Mouse (Mus musculus): ENCODE results near the gene Emc10. TPM values are rescaled to one million over a fixed set of nuclear protein-coding genes. Genes with fewer than 3 reads are reported as not detected.

Emc10 gene
- total RNA-seq, 2 experiments from 2014 or later = 157 to 169 TPM

DNA sequence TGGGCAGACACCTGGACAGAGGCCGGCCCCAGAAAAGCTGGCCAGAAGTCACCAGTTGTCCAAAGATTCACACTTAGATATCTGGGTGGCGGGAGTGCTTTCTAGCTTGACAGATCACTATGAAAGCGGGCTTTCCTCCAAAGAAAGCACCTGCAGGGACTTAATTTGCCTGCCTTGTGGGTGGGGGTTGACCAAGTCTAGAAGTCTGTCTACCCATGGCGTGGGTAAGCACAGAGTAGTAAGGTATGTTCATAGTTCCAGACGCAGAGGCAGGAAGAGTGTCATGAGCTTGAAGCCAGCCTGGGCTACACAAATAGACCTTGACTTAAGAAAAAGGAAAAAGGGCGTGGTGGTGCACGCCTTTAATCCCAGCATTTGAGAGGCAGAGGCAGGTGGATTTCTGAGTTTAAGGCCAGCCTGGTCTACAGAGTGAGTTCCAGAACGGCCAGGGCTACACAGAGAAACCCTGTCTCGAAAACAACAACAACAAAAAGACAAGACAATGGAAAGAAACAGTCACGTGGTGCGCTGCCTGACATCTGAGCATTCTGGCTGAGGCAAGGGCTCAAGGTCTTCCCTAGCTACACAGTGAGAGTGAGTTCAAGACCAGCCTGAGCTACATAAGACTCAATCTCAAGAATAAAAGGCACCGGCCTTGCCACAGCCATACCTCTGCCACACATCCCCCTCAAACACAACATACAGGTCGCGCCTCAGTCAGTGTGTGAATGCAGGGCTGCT lies 30.3 kb upstream of the Emc10 start:
- no peak for DNase-seq (ENCODE audit: low spot score in 2 of 2)

DNA sequence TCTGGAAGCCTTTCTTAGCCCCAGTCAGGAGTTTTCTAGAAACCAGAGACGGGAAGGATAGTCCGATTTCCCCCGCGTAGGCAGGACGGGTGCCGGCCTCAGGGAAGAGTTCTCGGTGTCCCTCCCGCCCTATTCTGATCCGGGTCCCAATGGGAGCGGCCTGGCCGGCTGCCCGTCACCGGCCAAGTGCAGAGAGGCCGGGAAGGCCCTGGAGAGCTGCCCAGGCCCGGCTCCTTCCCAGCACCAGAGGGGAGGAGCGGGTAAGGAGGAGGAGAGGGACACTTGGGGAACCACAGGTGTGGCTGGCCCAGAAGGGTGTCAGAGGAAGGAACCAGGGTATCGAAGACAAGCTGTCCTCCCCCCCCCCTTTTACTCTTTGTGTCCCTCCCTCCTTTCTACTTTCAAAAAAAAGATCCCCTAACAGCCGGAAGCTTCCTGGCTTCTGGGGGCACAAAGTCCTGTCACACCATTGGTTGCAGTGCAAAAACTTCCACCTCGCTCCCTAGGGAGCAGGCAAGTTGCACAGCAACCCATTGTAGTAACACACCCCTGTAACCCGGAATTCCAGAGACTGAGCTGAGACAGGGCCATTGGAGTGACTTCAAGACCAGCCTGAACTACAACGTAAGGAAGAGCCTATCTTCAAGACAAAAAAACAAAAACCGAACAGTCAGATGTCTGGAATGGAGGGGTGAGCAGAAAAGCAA lies 28.9 kb upstream of the Emc10 start:
- DNase-seq (ENCODE audit: low spot score in 2 of 2) = peak; percentile 44 to 67

DNA sequence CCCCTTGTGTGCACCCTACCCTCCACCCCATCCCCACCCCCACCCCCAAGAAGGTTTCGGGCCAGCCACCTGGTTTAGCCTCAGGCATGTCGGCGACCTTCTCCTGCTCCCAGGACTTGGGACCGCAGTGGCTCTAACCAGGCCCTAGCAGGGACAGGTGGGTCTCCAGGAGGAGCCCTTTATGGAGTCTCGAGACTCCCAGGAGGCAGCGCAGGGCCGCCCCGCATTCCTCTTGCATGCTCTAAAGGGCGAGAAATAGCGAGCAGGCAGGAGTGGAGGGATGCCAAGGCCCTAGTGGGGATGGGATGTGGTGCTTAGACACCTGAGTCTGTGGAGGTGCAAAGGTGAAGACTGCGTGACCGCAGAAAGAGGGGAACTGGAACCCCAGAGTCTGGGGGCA lies 28.2 kb upstream of the Emc10 start, which contains the start of gene Mybpc2:
TSS of gene Mybpc2 (minus strand) at position 155 of the 400 bp plus-strand sequence.
- DNase-seq (ENCODE audit: low spot score in 2 of 2) = no peak

DNA sequence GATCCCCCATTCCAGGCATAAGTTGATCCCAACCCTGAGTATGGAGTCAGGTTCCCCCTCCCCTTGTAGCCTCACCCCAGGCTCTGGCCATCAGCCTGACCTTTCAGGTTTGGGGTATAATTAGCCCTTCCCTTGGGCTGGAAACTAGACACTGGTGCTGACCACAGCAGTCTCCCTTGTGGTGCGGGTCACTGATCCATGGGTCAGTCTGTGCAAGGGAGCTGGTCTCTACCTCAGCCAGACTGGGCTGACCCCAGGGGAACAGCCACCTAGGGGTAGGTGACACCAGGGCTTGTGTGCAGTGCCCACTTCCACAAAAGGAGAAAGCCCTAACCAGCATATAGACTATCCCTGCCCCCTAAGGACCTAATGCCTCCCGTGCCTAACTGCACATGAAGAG lies 26.7 kb upstream of the Emc10 start:
- DNase-seq (ENCODE audit: low spot score in 2 of 2) = no peak

DNA sequence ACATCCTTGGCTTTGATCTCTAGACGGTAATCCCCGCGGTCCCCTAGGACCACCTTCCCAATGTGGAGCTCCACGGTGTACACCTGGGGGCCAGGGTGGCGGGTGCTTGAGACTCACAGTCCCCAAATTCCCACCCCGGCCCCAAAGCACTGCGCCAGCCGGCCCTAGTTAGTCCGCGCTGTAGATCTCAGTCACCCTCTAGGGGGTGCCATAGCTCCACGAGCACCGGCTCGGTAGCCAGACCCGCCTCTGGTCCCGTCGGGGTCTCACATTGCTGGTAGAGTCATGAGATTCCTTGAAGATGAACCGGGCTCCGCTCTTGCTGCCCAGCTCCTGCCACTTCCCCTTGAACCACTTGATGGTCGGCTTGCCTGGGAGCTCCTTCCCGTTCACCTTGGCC lies 25.4 kb upstream of the Emc10 start:
- DNase-seq (ENCODE audit: low spot score in 2 of 2) = peak; percentile 65 to 77

DNA sequence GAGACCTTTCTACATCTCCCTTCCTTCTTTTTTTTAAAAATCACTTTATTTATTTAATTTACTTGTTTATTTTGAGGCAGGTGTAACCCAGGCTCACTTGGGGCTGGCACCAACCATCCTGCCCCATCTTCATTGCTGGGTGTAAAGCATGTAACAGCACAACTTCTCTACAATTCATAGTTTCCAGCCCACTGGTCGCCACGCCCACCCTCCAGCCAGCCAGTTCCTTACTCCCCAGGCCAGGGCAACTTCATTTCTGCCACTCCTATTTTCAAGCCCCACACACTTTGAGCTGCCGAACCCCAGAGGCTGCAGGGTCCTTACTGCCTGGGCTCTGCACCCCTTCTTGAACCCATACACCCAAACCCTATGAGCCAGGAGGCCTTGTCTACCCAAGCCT lies 24.7 kb upstream of the Emc10 start:
- no peak for DNase-seq (ENCODE audit: low spot score in 2 of 2)

DNA sequence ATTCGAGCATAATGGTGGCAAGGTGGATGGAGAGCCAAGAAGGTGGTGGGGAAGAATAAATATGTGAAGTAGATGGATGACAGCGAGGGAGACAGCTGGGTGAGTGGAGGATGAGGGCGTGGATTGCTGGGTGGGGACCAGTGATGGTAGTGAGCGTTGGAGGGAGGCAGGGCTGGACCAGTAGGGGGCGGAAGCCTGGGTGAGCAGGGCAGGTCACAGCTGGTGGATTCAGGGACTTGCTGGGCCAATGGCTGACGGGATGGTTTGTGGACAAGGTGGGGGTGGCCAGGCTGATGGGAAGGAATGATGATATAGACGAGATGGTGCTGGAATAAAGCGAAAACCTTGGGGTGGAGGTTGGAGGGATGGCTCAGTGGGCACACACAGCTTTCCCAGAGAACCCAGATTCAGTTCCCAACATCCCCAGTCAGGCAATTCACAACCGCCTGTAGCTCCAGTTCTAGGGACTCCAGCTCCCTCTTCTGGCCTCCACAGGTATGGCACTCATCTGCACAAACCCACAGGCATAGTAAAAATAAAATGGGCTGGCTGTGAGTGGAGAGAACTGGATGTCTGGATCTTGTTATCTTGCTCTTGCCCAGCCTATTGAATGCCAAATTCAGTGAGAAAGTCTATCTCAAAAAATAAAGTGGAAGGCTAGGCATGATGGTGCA lies 23.0 kb upstream of the Emc10 start:
- DNase-seq (ENCODE audit: low spot score in 2 of 2) = no peak

DNA sequence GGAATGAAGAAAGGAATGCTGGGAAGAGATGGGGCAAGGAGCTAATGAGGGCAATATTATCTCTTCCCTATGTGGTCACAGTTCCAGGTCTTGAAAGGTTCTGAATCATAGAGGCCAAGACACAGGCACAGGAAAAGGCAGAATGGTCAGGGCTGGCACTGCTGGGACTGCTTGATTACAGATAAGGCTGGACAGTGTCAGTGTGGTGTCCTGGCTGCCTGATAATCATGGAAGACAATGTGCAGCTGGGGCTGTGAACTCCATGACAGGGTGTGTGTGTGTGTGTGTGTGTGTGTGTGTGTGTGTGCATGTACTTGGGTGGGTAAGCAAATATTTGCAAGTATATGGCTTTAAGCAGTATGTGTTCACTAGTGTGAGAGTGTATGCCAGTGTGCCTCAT lies 11.2 kb upstream of the Emc10 start:
- no peak for DNase-seq (ENCODE audit: low spot score in 2 of 2)

DNA sequence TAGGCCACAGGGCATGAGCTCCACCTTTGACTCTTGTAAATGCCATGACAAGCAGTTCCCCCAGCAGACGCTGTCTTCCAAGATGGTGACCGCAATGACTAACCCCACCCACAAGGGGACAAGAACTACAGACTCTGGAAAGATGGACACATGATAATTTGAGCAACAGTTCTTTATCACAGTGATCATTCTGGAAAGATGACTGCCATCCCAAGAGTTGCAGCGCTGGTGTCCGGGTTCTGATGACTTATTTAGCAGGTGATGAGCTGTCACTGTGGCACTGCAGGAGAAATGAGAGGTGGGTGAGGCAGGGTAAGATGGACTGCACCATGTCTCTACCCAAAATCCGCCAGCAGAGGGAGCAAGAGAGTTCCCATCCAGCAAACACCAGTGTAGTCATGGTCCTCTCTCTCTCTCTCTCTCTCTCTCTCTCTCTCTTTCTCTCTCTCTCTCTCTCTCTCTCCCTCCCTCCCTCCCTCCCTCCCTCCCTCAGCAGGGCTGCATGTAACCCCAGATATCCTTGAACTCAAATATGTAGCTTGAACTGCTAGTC lies 5.3 kb upstream of the Emc10 start:
- DNase-seq (ENCODE audit: low spot score in 2 of 2) = peak; percentile 83 to 85

DNA sequence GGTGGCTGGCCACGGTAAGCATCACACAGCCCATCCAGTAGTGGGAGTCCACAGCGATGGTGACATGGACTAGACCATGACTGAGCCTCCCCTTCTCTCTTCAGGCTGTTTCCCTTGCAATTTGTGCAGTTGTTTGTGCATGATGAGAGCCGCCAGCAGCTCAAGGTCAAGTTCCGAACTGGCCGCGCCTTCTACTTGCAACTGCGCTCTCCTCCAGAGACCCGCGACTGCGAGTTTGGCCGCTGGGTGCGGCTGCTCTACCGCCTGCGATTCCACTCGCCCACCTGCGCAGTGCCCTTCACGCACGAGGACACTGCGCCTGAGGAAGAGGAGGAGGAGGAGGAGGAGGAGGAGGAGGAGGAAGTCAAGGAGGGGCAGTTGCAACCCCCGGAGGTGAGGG lies 3.7 kb upstream of the Emc10 start:
- DNase-seq (ENCODE audit: low spot score in 2 of 2) = no peak

DNA sequence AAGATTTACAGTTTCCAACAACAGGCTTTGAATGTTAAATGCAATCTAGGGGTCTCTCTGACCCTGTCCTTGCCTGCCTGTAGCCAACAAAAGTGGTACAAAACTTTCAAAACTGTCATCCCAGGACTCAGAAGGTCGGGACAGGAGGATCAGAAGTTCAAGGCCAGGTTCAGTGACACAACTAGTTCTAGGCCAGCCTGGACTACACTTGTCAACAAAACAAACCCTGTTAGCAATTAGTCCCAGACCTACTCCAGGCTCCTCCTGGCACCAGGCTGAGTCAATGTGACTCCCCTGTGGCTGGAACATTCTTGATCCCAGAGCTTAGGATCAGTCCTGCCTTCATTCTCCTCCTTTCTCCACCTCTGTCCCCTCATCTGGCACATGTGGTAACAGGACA lies 2.6 kb upstream of the Emc10 start:
- DNase-seq (ENCODE audit: low spot score in 2 of 2) = no peak

DNA sequence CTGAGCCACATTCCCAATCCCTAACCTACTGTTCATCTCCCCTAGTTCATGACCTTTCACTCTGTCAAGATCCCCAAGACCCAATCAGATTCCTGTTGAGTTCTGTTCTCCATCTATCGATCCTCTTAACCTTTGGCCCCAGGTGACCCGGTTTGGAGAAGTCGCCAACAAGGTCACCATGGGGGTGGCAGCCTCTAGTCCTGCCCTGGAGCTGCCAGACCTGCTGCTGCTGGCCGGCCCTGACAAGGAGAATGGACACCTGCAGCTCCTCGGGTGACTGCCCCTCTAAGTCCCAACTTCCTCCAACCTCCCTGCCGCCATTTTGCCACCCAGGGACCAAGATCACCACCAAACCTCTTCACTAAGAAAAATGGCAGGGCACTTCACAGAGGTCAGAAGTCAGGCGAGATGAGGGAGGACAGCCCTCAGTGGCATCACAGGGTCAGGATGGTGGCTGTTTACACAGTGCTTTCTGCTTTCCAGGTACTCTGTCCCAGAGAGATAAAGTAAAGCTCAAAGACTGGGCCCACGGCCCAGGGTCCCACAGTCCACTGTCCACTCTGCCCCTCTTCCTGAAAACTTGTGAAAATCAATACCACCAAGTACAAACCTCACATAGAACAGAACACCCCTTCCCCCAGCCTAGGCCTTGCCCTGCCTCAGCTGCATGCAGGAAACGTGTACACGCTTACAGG lies 1.2 kb upstream of the Emc10 start:
- DNase-seq (ENCODE audit: low spot score in 2 of 2) = no peak

DNA sequence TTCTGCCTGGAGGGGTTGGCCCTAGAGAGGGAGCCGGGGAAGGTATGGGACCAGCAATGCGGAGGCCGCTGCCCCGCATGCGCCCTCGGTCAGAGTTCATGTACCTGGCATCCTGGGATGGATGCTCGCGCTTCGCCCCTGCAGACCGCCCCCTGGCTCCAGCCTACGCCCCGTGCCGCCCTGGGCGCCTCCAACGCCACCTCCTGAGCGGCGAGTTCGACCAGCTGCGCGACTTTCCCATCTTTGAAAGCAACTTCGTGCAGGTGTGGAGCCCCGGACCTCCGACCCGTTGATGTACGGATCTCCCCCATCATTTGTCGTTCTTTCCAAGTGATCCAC lies 411 bp upstream of the Emc10 start:
- no peak for DNase-seq (ENCODE audit: low spot score in 2 of 2)

DNA sequence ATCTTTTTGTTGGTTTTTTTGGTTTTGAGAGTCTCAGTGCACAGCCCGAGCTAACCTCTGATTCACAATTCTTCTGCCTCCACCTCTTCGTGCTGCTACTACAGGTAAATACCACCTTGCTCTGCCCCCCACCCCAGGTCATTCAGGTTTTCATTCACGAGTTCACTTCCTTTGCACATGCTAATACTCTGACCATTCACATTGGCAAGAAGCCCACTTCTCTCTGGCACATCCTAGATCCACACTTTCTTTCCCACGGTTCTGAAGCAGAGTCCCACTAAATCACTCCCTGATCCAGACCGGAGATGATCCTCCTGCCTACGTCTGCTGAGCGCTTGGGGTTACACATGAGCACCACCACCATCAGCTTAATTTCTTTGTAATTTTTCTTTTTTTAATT lies 1.2 kb downstream of the Emc10 start:
- no peak for DNase-seq (ENCODE audit: low spot score in 2 of 2)

DNA sequence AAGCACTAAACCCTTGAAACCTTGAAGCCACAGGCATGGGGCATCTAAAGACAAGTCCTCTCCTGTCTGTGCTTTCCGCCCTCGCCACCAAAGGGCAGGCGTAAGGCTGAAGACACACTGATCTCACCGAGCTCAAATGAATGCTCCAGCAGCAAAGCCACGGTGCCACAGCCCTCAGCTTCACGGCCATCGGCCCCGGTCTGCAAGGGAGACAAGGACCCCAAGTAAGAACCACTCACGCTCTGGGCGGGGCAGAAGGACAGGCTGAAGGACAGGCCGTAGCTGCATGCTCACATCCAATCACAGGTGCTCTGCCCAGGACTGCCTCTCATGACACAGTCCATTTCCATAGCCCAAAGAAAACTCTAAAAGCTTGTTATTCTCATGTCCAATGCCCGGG lies 1.6 kb downstream of the Emc10 start:
- no peak for DNase-seq (ENCODE audit: low spot score in 2 of 2)

DNA sequence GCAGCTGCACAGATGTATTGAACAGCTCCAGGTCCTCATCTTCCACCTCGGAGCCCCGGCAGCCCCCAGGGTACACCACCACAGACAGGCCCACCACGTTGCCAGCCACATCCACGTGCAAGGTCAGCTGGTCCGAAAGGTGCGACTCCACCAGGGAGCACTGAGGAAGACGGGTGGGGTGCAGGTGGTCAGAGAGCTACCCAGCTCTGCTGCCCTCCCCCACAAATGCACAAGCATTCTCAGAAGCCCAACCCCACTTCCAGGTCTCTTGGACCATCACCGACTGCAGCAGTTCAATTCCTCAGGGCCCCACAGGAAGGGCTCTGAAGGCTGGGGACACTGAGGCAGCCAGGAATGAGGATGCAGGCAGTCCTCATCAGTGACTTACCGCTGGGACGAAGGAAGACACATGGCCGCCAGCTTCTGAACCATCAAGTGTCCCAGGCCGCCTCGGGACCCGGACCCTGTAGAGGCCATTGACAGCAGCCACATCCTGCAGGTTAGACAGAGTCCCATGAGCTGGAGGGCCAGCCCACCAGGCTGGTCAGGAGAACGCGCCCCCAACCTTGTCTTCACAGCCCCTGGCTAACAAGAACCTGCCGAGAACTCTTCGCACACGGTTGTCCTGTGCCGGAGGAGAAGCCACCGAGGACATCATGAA lies 4.0 kb downstream of the Emc10 start:
- DNase-seq (ENCODE audit: low spot score in 2 of 2) = no peak

DNA sequence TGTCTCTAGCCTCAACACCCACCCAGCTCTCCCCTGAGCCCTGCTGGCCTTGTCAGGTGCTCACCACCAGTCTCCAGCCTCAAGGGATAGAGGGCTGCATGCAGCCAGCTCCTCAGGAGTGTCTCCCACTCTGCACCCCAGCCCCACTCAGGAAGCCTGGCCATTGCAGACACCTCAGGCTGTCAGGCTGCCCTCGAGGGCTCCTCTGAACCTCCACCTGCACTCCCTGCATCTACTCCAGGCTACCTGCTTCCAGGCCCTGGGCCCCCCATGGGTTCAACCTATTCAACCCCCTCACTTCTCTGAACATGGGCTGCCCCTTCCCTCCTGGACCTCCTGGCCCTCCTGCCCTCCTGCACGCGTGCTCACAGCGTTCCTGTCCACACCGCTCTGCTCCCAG lies 4.9 kb downstream of the Emc10 start:
- no peak for DNase-seq (ENCODE audit: low spot score in 2 of 2)

DNA sequence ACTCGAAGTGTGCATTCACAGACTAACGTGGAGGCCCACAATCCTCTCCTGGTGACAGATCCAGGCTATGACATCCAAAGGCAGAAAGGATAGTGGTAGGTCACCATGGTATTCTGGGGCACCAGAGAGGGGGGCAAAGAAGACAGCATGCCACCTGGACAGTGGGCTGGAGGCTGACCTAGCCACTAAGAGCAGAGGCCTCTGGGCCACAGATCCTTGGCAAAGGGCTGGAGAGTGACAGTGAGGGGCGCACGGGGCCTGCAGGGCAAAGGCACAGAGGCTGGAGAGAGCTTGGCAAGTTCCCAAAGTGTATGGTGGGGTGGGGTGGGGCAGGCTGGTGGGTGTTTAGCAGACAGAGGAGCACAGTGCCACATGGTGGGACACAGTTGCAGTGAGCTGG lies 6.0 kb downstream of the Emc10 start:
- DNase-seq (ENCODE audit: low spot score in 2 of 2) = no peak

DNA sequence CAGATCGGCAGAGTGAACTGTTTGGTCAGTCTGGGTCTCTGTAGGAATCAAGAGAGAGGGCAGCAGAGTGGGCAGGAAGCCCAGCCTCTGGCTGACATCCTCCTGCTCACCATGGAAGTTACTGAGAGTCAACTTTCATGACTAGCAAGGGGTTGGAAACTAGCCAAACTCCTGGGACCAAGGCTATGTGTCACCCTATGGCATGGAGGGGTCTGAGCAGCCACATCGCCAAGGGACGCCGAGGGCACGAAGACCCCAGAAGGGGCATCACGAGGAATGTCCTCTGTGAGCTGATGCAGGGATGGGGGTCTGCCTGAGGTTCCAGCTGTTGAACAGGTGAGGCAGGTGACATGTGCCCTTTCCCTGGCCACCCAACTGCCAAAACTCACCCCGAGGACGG lies 7.8 kb downstream of the Emc10 start:
- no peak for DNase-seq (ENCODE audit: low spot score in 2 of 2)

DNA sequence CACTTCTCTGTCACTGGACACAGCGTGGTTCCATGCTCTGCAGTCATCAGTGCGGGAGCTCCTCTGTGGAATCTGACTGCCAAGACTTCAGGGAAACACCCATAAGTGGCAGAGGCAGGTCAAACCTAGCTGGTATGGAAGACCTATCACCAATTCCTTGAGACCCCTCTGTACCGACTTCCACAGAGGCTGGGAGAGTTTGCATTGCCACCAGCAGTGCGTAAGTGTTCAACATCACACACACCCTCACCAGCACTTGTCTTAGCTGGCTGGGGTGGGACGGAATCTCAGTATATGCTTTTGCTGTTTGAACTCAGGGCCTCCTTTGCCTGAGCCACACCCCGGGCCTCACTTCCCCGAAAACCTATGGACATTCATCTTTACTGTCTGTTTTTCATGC lies 8.4 kb downstream of the Emc10 start:
- DNase-seq (ENCODE audit: low spot score in 2 of 2) = no peak

DNA sequence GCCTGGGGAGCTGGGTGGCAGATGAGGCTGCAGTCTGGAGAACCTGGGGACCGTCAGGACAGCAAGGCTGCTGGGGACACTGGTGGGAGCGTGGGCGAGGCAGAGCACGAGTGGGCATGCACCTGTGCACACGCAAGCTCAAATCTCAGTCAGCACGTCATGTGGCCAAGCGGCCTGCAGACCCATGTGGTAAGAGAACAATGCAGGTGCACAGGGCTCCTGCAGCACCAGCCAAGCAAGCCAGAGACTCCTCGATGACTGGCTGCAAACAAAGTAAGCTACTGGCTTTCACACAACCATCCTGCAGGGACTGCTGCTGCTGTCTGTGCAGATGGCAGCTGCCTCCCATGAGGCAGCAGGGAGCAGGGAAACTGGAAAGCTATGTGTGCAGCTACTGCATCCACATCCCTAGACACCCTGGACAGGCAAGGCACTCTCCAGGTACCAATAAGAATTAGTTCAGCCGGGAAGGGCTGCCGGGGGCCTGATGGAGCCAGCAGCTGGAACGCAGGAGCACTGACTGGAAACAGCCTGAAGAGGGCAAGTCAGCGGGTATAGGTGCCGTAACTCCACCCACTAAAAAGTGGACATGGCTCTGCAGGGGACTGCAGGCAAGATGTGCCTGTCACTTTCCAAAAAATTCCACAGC lies 9.3 kb downstream of the Emc10 start:
- no peak for DNase-seq (ENCODE audit: low spot score in 2 of 2)

Measured in layer of hippocampus, postnatal 10 days (tissue).